Mouse (Mus musculus): ENCODE results near the gene Chic2.

- TF ChIP-seq CTCF (IDR thresholded peaks at IDR 0.05; ENCODE audit: extremely low read depth, insufficient read depth, low read length) = no peak
- TF ChIP-seq POLR2A (IDR thresholded peaks at IDR 0.05; ENCODE audit: extremely low read depth, insufficient read depth, low read length) = no peak
Observed at GRCm38 (mm10) chr5:75082439-75082838, 37.9 kb upstream of the Chic2 start.
